Mouse (Mus musculus): ENCODE measurements around the gene B2m.

GRCm38 (mm10) chr2:122201501-122201900 is 54.0 kb downstream of the B2m start:
- TF ChIP-seq CTCF (IDR thresholded peaks at IDR 0.05; ENCODE audit: low read depth, low read length) (no peak), TAL1 (conservative IDR thresholded peaks at IDR 0.05; ENCODE audit: low read depth, low read length) (no peak), GATA1 (IDR thresholded peaks at IDR 0.05; ENCODE audit: borderline replicate concordance, low read length) (no peak), POLR2AphosphoS5 (IDR thresholded peaks at IDR 0.05; ENCODE audit: insufficient replicate concordance, low read depth, low read length) (no peak), GATA2 (IDR thresholded peaks at IDR 0.05; ENCODE audit: borderline replicate concordance, low read depth, low read length) (no peak)

Data from G1E (cell line).